Mouse (Mus musculus) adrenal gland, postnatal 10 days (tissue): ENCODE results near the gene Vmn2r14. TPM values are rescaled to one million over a fixed set of nuclear protein-coding genes. Genes with fewer than 3 reads are reported as not detected.
"Not testable (repeated sequence)": the region's sequence is repeated elsewhere in the genome, so short reads cannot be mapped to it uniquely, and the experiment has no call there.

Experiments
- DNase-seq: peaks from one replicate; pipeline ENCODE4 v3.0.0; 2021; ENCODE audit warnings: mixed read lengths
- long read RNA-seq, 2 experiments: library from polyadenylated mRNA; stranded (forward); transcript quantifications; one replicate each; pipeline ENCODE4 v2.0.0; 2021
- total RNA-seq, 2 experiments: library from RNA; stranded (reverse); gene quantifications; 2 replicates each; pipeline ENCODE4 v1.2.3; 2021

Gene Vmn2r14
- total RNA-seq, result not detected
- long read RNA-seq, experiment 1, result 0 reads
- long read RNA-seq, experiment 2, result 0 reads

GRCm38 (mm10) chr5:109224608-109225007, at the start of gene Vmn2r14:
TSS of gene Vmn2r14 (minus strand) at chr5:109224708.
- DNase-seq, result no peak

GRCm38 (mm10) chr5:109192099-109192498, 32.4 kb downstream of the Vmn2r14 start, which contains the start of gene Vmn2r13:
TSS of gene Vmn2r13 (minus strand) at chr5:109192199.
- DNase-seq, result not testable (repeated sequence)

- not testable (repeated sequence) for DNase-seq
Measured at GRCm38 (mm10) chr5:109166851-109167250, 57.7 kb downstream of the Vmn2r14 start.

Other genes with a start within 250 kb of the Vmn2r14 start
- gene Vmn2r10, start 218.2 kb downstream of the Vmn2r14 start, total RNA-seq, result not detected
- gene Vmn2r11, start 165.1 kb downstream of the Vmn2r14 start, total RNA-seq, result not detected
- gene Vmn2r12, start 126.8 kb downstream of the Vmn2r14 start, total RNA-seq, result not detected
- under 1 TPM; 0.09 to 0.12 TPM for gene Vmn2r13, start 32.5 kb downstream of the Vmn2r14 start, total RNA-seq
- gene Vmn2r15, start 72.9 kb upstream of the Vmn2r14 start, total RNA-seq, result not detected
- gene Vmn2r16, start 105.5 kb upstream of the Vmn2r14 start, total RNA-seq, result not detected
- not detected for gene Vmn2r17, start 195.0 kb upstream of the Vmn2r14 start, total RNA-seq